Mouse (Mus musculus): Measurements from ENCODE around the gene Fga. TPM values are rescaled to one million over a fixed set of nuclear protein-coding genes. Genes with fewer than 3 reads are reported as not detected.

Fga gene
- polyA plus RNA-seq, 1 experiment from 2014 or later: 0.25 TPM

Other genes starting within 250 kb of the Fga start
- 0.08 and 0.10 TPM in 2 replicates for gene Rbm46, start 149.6 kb upstream of the Fga start, polyA plus RNA-seq (2015; fragmentation: Nextera tagmentation; extraction: Ambion mirVana)
- 0.05 and 0.06 TPM in 2 replicates for gene Lrat, start 122.1 kb upstream of the Fga start, polyA plus RNA-seq (2015; fragmentation: Nextera tagmentation; extraction: Ambion mirVana)
- 0.99 and 1.0 TPM in 2 replicates for gene Fgg, start 18.4 kb upstream of the Fga start, polyA plus RNA-seq (2015; fragmentation: Nextera tagmentation; extraction: Ambion mirVana)
- gene Fgb, start 23.8 kb downstream of the Fga start, polyA plus RNA-seq (2015; fragmentation: Nextera tagmentation; extraction: Ambion mirVana): 0.17 and 0.20 TPM in 2 replicates
- 94.0 and 96.4 TPM in 2 replicates for gene Plrg1, start 29.4 kb downstream of the Fga start, polyA plus RNA-seq (2015; fragmentation: Nextera tagmentation; extraction: Ambion mirVana)
- gene Dchs2, start 101.9 kb downstream of the Fga start, polyA plus RNA-seq (2015; fragmentation: Nextera tagmentation; extraction: Ambion mirVana): 0.08 and 0.12 TPM in 2 replicates

Data from thymus, postnatal 0 days (tissue).